Mouse (Mus musculus) liver, embryonic 14.5 days (tissue): ENCODE results near the gene Nps. TPM values are rescaled to one million over a fixed set of nuclear protein-coding genes. Genes with fewer than 3 reads are reported as not detected.
A peak's percentile ranks its signal among the peaks of the same experiment; 100 is the strongest.

Experiments used
- ATAC-seq: fragments of 200-750 bp; cut with Nextera tagmentation; 2 replicates; pipeline ENCODE4 v1.8.0; 2017; ENCODE audit warnings: moderate number of reproducible peaks, mild to moderate bottlenecking, moderate library complexity; ENCODE audit not compliant: insufficient read depth
- DNase-seq, 3 experiments: peaks; one replicate each; pipeline ENCODE4 v3.0.0-alpha.2; 2012 to 2013; ENCODE audit warnings: low read depth in 3 of 3, low spot score in 3 of 3
- H3K27ac ChIP-seq: fragments of 300-500 bp; sonication (generic); 2 replicates; pipeline ENCODE4 v1.5.1; 2014; ENCODE audit warnings: moderate library complexity, mild to moderate bottlenecking, control low read depth, inconsistent platforms
- H3K27me3 ChIP-seq: fragments of 300-500 bp; sonication (generic); 2 replicates; pipeline ENCODE4 v1.6.1; 2014; ENCODE audit warnings: mild to moderate bottlenecking, low read length, moderate library complexity; ENCODE audit not compliant: control insufficient read depth, insufficient read depth
- H3K36me3 ChIP-seq: fragments of 300-500 bp; sonication (generic); replicated peaks from 2 replicates; pipeline ENCODE4 v1.6.1; 2014; ENCODE audit warnings: low read depth; ENCODE audit not compliant: control insufficient read depth, insufficient read depth
- H3K4me1 ChIP-seq, 2 experiments: fragments of 200-500 bp in 1 of 2; fragments of 300-500 bp in 1 of 2; sonication (generic) in 1 of 2; replicated peaks; 2 replicates each; pipeline ENCODE4 v1.6.1; 2012 to 2014; ENCODE audit warnings: antibody characterized with exemption in 1 of 2, inconsistent platforms in 1 of 2, low read length in 1 of 2; ENCODE audit not compliant: control insufficient read depth in 2 of 2, insufficient read depth in 2 of 2
- H3K4me2 ChIP-seq: fragments of 300-500 bp; sonication (generic); 2 replicates; pipeline ENCODE4 v1.6.1; 2014; ENCODE audit warnings: low read depth, mild to moderate bottlenecking, control low read depth, moderate library complexity
- H3K4me3 ChIP-seq, 2 experiments: fragments of 200-500 bp in 1 of 2; fragments of 300-500 bp in 1 of 2; sonication (generic) in 1 of 2; 2 replicates each; pipeline ENCODE4 v1.5.1; 2012 to 2014; ENCODE audit warnings: low read depth in 2 of 2, low read length in 2 of 2, mild to moderate bottlenecking in 2 of 2, control low read depth in 1 of 2, inconsistent platforms in 1 of 2, moderate library complexity in 1 of 2; ENCODE audit not compliant: insufficient read depth in 1 of 2
- H3K9ac ChIP-seq: fragments of 300-500 bp; sonication (generic); replicated peaks from 2 replicates; pipeline ENCODE4 v1.6.1; 2014; ENCODE audit warnings: mild to moderate bottlenecking, control low read depth, moderate library complexity
- H3K9me3 ChIP-seq: fragments of 300-500 bp; sonication (generic); 2 replicates; pipeline ENCODE4 v1.6.1; 2016; ENCODE audit warnings: low read length, mixed read lengths; ENCODE audit not compliant: control insufficient read depth
- CTCF ChIP-seq: IDR thresholded peaks from 2 replicates; pipeline ENCODE4 v1.5.1; 2016; ENCODE audit warnings: antibody characterized with exemption, low read depth, control low read depth
- EP300 ChIP-seq: IDR thresholded peaks from 2 replicates; pipeline ENCODE4 v1.6.1; 2016; ENCODE audit warnings: antibody characterized with exemption, low read depth
- WGBS: fragments of 180-500 bp; shearing (Covaris S2); extraction: QIAGEN DNeasy Blood & Tissue Kit; methylation state at CpG from one replicate; pipeline ENCODE4 v1.1.7; 2014; ENCODE audit not compliant: insufficient replicate concordance; 5-methylcytosine and 5-hydroxymethylcytosine counted together
- polyA plus RNA-seq, 2 experiments: library from polyadenylated mRNA; depleted of rRNA in 1 of 2; stranded (reverse) in 1 of 2; unstranded in 1 of 2; fragments of >200 nt; fragmentation: Nextera tagmentation in 1 of 2; extraction: Ambion mirVana in 1 of 2; gene quantifications; 2 replicates each; pipeline versions ENCODE4 v1.2.1 to v1.2.3; 2012 to 2014

The Nps gene
- polyA plus RNA-seq, 2 experiments, result not detected

GRCm38 (mm10) chr7:135240636-135241035 is 17.9 kb upstream of the Nps start:
- H3K27ac ChIP-seq, result no peak overlapping the region
- H3K27me3 ChIP-seq, result no peaks in the 10 kb centered on the region
- H3K36me3 ChIP-seq, result no peaks in the 10 kb centered on the region
- H3K9ac ChIP-seq, result no peak overlapping the region
- no peak overlapping the region for H3K4me2 ChIP-seq
- DNase-seq (no peak), ATAC-seq (no peak)
- no peak overlapping the region for H3K4me3 ChIP-seq
- H3K9me3 ChIP-seq, result no peaks in the 10 kb centered on the region
- TF ChIP-seq EP300 (no peak), CTCF (no peak)
- no peaks in the 10 kb centered on the region for H3K4me1 ChIP-seq
- 57% methylated on average over 2 of the region's 2 CpGs for WGBS

- TF ChIP-seq CTCF (no peak), EP300 (no peak)
- Histone ChIP-seq H3K4me2 (no peak overlapping the region), H3K4me3 (no peak overlapping the region), H3K4me1 (no peaks in the 10 kb centered on the region), H3K9me3 (no peaks in the 10 kb centered on the region), H3K27me3 (no peaks in the 10 kb centered on the region), H3K9ac (no peak overlapping the region), H3K36me3 (no peaks in the 10 kb centered on the region), H3K27ac (no peak overlapping the region)
- DNase-seq (no peak), ATAC-seq (no peak)
- WGBS, result 60% methylated on average over 9 of the region's 9 CpGs
These were observed 14.2 kb upstream of the Nps start for GRCm38 (mm10) chr7:135244171-135244880.

GRCm38 (mm10) chr7:135246386-135246785 is 12.1 kb upstream of the Nps start:
- Histone ChIP-seq H3K27ac (no peak overlapping the region), H3K27me3 (no peaks in the 10 kb centered on the region), H3K4me1 (no peaks in the 10 kb centered on the region), H3K9ac (no peak overlapping the region), H3K4me3 (no peak overlapping the region), H3K9me3 (no peaks in the 10 kb centered on the region), H3K4me2 (no peak overlapping the region), H3K36me3 (no peaks in the 10 kb centered on the region)
- ATAC-seq (no peak), DNase-seq (no peak)
- 56% methylated on average over 5 of the region's 5 CpGs for WGBS
- TF ChIP-seq CTCF, result no peak

GRCm38 (mm10) chr7:135253249-135253648 is 5.3 kb upstream of the Nps start:
- H3K9me3 ChIP-seq, result no peaks in the 10 kb centered on the region
- no peak overlapping the region for H3K9ac ChIP-seq
- ATAC-seq (peak; percentile 28; the same call in 1 of the 2 replicates), DNase-seq (peak in 1 of 3 experiments; percentile 9)
- H3K4me2 ChIP-seq, result no peak overlapping the region
- H3K4me1 ChIP-seq, result no peaks in the 10 kb centered on the region
- 73% methylated on average over 2 of the region's 2 CpGs for WGBS
- no peaks in the 10 kb centered on the region for H3K27me3 ChIP-seq
- H3K4me3 ChIP-seq, result no peak overlapping the region
- TF ChIP-seq CTCF (no peak), EP300 (no peak)
- H3K27ac ChIP-seq, result no peak overlapping the region
- no peaks in the 10 kb centered on the region for H3K36me3 ChIP-seq

DNA sequence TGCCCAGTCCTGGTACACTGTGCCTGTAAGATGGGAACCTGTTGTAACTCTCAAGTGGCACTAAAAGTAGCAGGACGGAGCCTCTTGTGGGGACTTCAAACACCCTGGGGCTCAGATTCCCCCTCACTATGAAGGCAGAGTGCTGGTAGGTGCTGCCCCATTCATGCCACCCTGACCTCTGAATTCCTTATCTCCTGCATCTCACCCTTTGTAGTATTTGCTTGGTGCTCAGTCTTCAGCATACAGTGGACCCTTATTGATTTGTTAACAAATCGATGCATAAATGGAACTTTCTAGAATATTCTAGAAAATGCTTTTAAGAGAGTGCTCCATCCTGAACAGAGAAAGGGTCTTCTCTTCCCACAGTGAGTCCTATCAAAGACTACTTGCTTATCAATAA is 4.1 kb upstream of the Nps start:
- Histone ChIP-seq H3K36me3 (no peaks in the 10 kb centered on the region), H3K4me2 (no peak overlapping the region), H3K4me1 (no peaks in the 10 kb centered on the region), H3K9ac (no peak overlapping the region), H3K27me3 (no peaks in the 10 kb centered on the region), H3K27ac (no peak overlapping the region), H3K9me3 (no peaks in the 10 kb centered on the region), H3K4me3 (no peak overlapping the region)
- ATAC-seq, result no peak
- TF ChIP-seq CTCF (no peak), EP300 (no peak)
- no peak for DNase-seq
- 62% methylated on average over 2 of the region's 2 CpGs for WGBS
